Mouse (Mus musculus): Measurements from ENCODE around the gene Ank.
"Not testable (repeated sequence)": the region's sequence is repeated elsewhere in the genome, so short reads cannot be mapped to it uniquely, and the experiment has no call there.

Gene Ank

DNA sequence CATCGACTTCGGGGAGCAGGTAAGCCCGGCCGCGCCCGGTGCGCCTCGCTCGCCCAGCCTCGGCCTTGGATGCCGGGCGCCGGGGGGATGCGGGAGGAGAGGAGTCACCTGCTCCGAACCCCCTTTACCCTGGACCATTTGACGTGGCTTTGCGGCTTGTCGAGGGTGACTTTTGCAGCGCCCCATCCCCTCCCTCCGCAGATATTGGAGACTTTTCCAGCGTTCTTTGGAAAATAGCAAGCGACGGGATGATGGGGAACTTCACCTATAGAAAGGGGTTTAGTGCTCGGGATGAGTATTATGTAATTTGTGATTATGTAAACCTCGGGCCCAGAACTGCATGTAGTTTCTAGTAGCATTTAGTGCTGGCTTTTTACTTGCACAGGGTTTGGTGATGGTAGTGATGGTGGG, 609 bp downstream of the Ank start:
- DNase-seq (ENCODE audit: extremely low spot score, low spot score) = no peak

DNA sequence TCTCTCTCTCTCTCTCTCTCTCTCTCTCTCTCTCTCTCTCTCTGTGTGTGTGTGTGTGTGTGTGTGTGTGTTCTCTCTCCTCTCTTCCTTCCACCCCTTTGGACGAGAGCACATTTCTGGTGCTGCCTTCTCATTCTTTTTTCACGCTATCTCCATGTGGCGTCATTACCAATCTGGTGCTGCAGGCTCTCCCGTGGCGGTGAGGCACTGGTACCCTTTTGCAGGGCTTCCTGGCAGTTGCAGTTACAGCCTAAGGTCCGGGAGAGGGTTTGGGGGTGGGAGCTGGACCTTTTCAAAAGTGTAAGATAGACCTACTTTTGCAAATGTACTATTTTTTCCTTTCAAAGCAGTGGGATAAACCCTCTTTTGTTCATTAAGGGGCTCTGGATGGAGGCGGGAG, 1.2 kb downstream of the Ank start:
- peak; percentile 23 for DNase-seq (ENCODE audit: extremely low spot score, low spot score)

DNA sequence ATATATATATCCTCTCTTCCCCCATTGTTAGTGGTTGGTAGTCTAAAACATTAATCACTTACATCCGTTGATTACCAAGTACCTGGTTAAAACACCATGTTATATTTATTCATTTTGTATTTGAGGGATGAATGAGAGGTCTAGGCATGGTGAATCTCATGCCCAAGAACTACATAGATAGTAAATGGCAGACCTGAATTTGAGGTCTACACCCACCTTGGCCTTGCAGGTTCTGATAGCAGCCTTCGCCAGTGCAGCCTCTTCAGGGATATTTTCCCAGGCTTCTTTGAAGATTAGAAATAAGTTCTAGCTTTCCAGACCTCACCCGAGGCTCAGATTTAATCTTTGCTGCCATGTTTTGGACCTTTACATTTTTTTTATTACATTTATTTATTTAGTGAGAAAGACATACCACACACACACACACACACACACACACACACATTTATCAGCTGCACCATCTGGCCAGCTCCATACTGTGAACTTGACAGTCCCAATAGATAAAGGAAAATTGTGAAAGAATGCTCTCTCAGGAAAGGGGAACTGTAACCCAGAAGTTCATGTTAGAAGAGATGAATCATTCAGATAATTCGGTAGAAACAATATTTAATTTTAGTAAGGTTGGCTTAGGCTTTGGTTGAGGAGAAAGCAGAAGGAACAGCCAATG, 2.5 kb downstream of the Ank start:
- DNase-seq (ENCODE audit: extremely low spot score, low spot score) = no peak

- not testable (repeated sequence) for DNase-seq (ENCODE audit: extremely low spot score, low spot score)
Observed at GRCm38 (mm10) chr15:27470346-27470745, 3.9 kb downstream of the Ank start.

DNA sequence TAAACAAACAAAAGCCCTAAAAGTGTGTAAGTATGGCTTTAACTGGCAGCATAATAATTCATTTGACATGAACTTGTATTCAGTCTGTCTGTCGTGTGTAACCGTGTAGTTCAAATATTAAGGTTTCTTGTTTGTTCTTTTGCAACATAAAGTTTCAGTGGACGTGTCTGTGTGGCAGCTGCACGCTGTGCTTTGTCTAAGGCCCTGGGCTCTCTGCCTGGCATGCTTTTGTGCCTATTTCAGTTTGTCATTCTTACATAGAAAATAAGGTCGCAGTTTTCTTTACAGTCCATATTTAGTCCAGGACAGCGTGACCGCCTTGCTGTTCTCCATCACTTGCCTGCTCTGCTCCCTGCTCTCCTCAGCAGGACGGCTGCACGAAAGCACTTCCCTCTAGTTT, 5.8 kb downstream of the Ank start:
- no peak for DNase-seq (ENCODE audit: extremely low spot score, low spot score)

GRCm38 (mm10) chr15:27475988-27476387, 9.5 kb downstream of the Ank start:
- no peak for DNase-seq (ENCODE audit: extremely low spot score, low spot score)

GRCm38 (mm10) chr15:27476671-27477070, 10.2 kb downstream of the Ank start:
- DNase-seq (ENCODE audit: extremely low spot score, low spot score) = no peak

DNA sequence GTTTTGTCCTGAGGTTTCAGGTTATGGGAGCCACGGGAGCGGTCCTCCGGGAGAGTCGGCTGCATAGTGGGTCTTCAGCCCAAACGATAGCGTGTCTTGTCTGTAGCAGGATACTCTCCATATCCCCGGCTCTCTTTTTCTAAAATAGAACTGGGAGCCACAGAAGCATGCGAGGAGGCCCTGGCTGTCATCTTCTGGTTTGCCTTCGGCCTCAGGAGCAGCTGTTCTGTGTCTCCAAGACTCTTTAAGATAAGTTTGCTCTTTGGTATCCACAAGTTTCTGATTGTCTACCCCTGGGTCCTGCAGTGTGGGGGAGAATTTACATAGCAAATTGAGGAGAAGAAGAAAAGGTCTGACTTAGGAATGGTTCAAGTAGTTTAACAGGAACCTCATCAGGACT, 10.7 kb downstream of the Ank start:
- no peak for DNase-seq (ENCODE audit: extremely low spot score, low spot score)

- DNase-seq (ENCODE audit: extremely low spot score, low spot score) = no peak
Observed at GRCm38 (mm10) chr15:27477630-27478029, 11.2 kb downstream of the Ank start.

DNA sequence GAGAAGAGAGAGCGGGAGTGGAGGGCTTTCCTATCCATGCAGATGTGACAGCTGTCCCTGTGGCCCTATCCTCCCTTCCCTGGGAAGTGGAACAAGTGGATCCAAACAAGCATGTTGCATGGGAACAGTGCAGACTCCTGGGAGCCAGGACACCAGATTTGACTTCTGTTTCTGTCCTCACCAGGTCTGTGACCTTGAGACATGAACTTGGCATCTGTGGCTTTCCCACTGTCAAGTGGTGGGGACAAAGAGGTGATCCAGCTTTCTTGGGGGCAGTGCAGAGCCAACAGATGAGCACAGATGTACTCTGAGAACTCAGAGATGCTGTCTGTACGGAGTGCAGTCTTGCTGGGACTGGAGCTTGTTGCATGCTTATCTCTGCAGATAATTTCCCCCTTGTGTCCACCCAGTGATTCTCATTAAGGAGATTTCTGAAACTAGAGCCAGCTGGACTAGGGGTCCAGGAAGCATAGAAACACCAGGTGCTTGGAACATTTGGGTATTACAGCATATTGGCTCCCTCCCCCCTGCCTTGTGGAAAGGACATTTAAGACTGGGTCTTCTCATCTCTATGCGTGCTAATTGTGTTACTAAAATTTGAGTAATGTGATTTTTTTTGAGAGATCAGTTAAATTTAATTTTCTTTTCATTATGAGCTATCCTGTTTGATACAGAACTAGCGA, 14.0 kb downstream of the Ank start:
- DNase-seq (ENCODE audit: extremely low spot score, low spot score) = no peak

- no peak for DNase-seq (ENCODE audit: extremely low spot score, low spot score)
Observed at GRCm38 (mm10) chr15:27481956-27482355, 15.5 kb downstream of the Ank start.

GRCm38 (mm10) chr15:27483183-27483582, 16.7 kb downstream of the Ank start:
- no peak for DNase-seq (ENCODE audit: extremely low spot score, low spot score)

GRCm38 (mm10) chr15:27485567-27486278, 19.2 kb downstream of the Ank start:
- no peak for DNase-seq (ENCODE audit: extremely low spot score, low spot score)

DNA sequence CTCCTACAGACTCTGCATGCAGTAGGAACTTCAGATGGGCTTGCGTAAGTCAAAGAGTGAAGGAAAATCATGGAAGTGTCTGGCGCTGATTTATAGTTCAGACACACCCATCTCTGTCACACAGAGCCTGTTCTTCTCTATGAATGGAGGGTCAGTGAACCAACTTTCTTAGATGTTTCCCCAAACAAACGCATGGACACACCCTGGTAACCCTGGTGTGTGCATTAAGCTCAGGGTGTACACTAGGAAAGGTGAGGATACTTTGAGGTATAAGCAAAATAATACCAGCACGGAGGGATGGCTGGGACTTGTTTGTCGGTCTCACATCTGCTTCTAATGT, 19.8 kb downstream of the Ank start:
- no peak for DNase-seq (ENCODE audit: extremely low spot score, low spot score)

GRCm38 (mm10) chr15:27487059-27487458, 20.6 kb downstream of the Ank start:
- DNase-seq (ENCODE audit: extremely low spot score, low spot score) = no peak

- no peak for DNase-seq (ENCODE audit: extremely low spot score, low spot score)
Observed at GRCm38 (mm10) chr15:27488042-27488441, 21.6 kb downstream of the Ank start.

- DNase-seq (ENCODE audit: extremely low spot score, low spot score) = no peak
Observed at GRCm38 (mm10) chr15:27490676-27491075, 24.2 kb downstream of the Ank start.

GRCm38 (mm10) chr15:27491425-27492070, 25.1 kb downstream of the Ank start:
- no peak for DNase-seq (ENCODE audit: extremely low spot score, low spot score)

DNA sequence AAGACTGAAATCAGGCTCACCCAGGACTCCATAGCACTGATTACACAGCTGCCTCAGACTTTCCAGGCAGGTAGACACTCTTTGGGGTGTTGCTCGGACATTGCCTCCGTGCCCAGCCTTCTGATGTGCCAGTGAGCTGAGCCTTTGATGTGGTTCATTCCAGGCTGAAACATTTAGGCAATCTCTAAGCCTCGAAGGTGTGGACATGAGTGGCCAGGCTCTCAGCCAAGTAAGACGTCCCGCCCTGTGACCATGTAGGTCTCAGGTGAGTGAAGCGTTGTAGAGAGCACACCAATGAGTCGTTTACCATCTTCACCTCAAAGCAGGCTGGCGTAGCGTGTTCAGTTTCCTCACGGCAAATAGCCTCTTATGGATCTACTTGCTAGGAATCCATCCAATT, 25.7 kb downstream of the Ank start:
- DNase-seq (ENCODE audit: extremely low spot score, low spot score) = no peak

GRCm38 (mm10) chr15:27492734-27493133, 26.3 kb downstream of the Ank start:
- DNase-seq (ENCODE audit: extremely low spot score, low spot score) = no peak

DNA sequence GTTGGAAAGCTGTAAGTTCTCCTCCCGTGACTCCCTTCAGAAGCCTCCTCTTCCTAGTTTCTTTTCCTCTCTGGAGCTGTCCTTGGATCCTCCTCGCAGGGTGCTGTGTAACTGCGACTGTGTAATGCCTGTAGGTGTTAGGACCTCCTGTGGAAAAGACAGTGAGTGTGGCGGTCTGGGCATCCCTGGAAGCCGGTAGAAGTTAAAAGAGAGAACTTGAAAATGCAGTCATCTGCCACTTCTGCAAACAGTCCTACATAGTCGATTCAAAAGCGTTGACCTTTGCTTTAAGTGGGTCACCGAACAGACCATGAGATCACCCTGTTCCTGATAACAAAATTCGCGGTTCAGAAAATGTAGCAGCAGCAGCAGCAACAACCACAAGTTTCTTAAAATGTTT, 27.0 kb downstream of the Ank start:
- no peak for DNase-seq (ENCODE audit: extremely low spot score, low spot score)

GRCm38 (mm10) chr15:27495981-27496401, 29.5 kb downstream of the Ank start:
- DNase-seq (ENCODE audit: extremely low spot score, low spot score) = peak; percentile 28

All from neural tube, embryonic 10.5 days (tissue).